Mouse (Mus musculus): Measurements from ENCODE around the gene Frmpd4. TPM values are rescaled to one million over a fixed set of nuclear protein-coding genes. Genes with fewer than 3 reads are reported as not detected.

The Frmpd4 gene
- total RNA-seq (2021), result 4.4 and 4.5 TPM in 2 replicates
- long read RNA-seq, partial matches to known transcripts, result 0 of 1 reads
- long read RNA-seq, other reads (novel, unspliced or antisense), result 1 of 1 reads

- no peak for DNase-seq
Observed at GRCm38 (mm10) chrX:168577131-168577530, at the start of gene Frmpd4. Frmpd4 (minus strand) TSS chrX:168577231.

GRCm38 (mm10) chrX:168595193-168595592 lies 18.2 kb upstream of the Frmpd4 start:
- DNase-seq, result no peak

DNA sequence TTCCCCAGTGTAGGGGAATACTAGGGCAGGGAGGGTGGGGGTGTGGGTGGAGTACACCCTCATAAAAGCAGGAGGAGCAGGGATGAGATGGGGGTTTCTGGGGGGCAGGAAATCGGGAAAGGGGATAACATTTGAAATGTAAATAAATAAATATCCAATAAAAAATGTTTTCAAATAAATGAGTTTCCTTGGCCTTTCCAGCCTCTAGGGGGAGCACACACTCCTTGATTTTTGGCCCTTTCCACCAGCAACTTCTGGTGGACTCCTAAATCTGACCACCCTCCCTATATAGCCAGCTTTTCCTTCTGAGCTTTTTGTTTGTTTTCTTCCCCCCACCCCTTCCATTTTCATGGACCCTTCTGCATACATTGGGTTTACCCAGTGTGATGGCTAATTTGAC lies 7.3 kb upstream of the Frmpd4 start:
- no peak for DNase-seq

DNA sequence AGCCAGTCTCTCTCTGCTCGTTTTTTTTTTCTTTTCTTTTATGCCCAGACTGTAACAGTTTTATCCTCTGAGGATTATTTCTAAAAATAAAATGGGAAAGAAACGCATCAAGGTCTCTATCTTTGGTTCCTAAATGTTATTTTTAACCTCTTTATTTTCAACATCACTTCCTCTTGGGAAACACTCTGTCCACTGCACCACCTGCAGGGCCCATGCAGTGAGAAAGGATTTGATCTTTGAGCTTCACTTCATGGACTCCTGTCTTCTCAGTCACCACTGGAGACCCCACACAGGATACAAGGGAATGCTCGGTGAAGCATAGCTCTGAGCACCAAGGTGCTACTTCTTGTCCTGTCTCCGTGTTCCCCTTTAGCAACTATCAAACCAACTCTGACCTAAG lies 5.2 kb downstream of the Frmpd4 start:
- no peak for DNase-seq

DNA sequence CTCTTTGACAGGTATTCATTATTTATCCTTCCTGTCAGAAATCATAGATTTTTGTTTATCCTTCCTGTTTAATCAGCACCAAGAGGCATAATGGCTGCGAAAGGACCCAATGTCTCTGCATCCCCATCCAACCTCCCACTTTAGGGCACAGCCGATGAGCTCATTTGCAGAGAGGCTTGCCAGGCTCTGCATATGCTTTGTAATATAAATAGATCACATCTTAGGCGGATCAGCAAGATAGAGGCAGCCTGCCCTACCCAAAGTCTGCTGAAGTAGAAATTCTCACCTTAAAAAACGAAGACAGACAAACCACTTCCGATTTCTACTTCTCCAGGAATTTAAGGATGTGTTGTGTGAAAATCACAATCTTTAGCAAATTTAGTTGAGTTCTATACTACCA lies 7.8 kb downstream of the Frmpd4 start:
- DNase-seq, result no peak

DNA sequence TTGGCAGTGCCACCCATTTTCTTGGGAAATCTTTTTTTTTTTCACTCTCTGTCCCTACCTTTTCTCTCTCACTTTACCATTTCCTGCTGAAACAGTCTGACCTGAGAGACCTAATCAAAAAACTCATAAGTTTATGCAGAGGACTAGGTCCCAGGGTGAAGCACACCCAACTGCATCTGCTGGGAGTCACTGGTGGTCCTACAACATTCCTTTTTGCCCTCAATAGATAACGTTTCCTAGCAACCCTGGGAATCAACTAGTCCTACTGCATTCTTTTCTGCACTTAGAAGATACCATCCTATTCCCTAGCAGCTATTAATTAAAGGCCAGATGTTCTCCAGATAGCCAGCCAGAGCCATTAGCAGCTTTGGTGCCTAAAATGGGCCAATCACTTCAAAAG lies 71.8 kb downstream of the Frmpd4 start:
- DNase-seq, result no peak

DNA sequence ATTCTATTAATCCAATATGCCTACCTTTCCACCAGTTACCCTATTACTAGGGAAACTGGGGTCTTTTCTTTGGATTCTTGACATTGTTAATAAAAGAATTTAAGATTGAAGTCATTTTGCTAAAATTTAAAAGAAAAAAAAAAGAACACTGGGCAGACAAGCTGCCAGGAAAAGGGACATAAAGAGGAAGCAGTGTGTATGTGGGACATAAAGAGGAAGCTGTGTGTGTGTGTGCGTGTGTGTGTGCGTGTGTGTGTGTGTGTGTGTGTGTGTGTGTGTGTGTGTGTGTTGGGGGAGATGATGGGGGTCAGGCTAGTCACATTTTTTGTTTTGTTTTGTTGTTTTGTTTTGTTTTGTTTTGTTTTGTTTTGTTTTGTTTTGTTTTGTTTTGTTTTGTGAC lies 121.8 kb downstream of the Frmpd4 start:
- DNase-seq, result no peak

GRCm38 (mm10) chrX:168431206-168431605 lies 145.8 kb downstream of the Frmpd4 start:
- no peak for DNase-seq

GRCm38 (mm10) chrX:168429814-168430213 lies 147.2 kb downstream of the Frmpd4 start:
- DNase-seq, result peak; percentile 2

DNA sequence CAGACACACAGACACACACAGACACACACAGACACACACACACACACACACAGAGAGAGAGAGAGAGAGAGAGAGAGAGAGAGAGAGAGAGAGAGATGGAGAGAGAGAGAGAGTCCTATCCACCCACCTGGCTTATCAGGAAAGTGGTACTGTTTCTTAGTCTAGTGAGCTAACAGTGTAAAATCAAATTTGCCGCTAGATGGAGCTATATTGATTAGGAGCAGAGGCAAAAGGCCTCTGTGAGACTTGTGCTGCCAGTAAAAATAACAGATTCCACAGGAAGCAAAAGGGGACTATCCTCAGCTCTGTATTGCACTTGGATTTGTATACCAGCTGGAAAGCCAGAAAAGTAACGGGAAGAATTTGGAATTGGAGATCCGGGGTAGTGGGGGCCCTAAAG lies 161.6 kb downstream of the Frmpd4 start:
- DNase-seq, result no peak

DNA sequence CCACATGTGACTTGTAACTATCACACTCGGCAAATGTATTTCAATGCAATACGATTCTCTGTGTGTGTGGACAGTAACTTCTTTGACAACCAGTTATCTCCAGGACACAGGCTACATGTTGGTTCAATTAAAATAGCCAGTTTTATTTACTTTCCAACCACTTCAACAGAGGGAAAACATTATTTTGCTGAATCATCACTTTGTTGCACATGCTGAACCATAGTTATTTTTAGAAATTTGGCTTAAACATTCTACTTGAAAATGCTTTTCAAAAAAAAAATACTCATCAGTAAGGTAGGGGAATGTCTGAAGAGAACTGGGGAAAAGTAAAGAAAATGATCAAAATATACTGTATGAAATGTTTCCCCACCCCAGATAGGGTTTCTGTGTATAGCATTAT lies 173.5 kb downstream of the Frmpd4 start:
- no peak for DNase-seq

- no peak for DNase-seq
Observed at GRCm38 (mm10) chrX:168350431-168350830, 226.6 kb downstream of the Frmpd4 start.

GRCm38 (mm10) chrX:168349320-168350225 lies 227.5 kb downstream of the Frmpd4 start:
- no peak for DNase-seq

DNA sequence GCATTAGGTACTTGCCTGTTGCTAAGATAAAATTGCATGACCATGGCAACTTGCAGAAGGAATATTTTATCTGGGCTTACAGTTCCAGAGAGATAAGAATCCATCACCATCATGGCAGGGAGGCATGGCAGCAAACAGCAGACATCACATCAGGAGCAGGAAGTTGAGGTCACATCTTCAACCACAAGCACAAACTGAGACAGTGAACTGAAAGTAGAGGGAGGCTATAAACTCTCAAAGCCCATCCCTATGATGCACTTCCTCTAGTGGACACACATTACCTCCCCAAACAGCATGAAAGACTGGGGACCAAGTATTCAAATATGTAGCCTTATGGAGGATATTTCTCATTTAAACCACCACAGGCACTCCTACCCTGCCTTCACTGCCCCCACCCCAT lies 238.8 kb downstream of the Frmpd4 start:
- no peak for DNase-seq

GRCm38 (mm10) chrX:168325161-168325560 lies 251.9 kb downstream of the Frmpd4 start:
- no peak for DNase-seq

DNA sequence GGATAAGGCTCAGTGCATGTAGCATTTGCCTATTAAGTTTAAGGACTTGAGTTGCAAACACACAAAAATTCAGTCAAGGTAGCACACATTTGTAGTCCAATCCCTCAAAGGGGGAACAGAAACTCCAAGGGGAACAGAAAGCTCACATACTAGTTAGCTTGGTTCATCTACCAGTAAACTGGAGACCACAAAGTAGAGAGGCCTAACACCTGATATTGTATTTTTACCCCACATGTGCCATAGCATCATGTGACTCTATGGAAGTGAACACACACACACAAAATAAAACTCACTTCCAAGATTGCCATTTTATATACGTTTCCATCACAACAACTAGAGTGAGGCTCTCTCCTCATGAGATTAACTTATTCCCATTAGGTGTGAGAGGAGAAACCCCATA lies 264.9 kb downstream of the Frmpd4 start:
- no peak for DNase-seq

GRCm38 (mm10) chrX:168310143-168310542 lies 266.9 kb downstream of the Frmpd4 start:
- no peak for DNase-seq

DNA sequence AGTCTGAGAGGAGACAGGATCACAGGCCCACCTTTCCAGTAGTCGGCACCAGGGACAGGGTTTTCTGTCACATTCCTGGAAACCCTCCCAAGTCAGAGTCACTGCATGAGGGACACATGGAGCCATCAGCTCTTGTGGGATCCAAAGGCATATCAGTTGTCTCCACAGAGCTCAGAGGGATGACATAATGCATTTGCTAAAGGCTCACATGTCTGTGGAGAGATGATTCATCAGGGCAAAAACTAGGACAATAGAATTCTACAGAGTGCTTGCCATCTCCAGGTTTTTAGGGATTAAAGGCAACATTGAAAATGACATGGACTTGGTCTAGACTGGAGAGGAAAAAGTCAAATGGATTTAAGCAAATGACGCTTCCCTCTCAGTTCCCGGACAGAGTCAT lies 284.5 kb downstream of the Frmpd4 start:
- no peak for DNase-seq

GRCm38 (mm10) chrX:168207034-168207433 lies 370.0 kb downstream of the Frmpd4 start:
- DNase-seq, result no peak

- peak; percentile 1 for DNase-seq
Observed at GRCm38 (mm10) chrX:168191944-168192343, 385.1 kb downstream of the Frmpd4 start.

GRCm38 (mm10) chrX:168189563-168189962 lies 387.5 kb downstream of the Frmpd4 start:
- no peak for DNase-seq

DNA sequence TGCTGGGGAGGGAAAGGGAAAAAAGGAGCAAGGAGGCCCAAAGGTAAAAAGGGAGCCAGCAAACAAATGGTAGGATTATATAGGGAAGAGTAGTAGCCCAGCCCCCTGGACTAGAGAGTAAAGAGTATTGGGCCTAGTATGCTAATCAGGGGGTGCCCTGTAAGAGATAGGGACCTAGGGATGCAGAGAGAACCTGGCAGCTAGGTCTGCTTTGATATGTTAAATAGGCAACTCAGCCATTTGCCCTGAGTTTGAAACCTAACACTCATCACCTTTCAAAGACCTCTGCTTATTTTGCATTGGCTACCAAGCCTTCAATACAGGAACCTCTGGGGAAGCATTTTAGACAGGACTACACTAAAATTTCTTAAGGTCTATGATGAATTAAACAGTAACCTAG lies 414.0 kb downstream of the Frmpd4 start:
- no peak for DNase-seq

- no peak for DNase-seq
Observed at GRCm38 (mm10) chrX:168158866-168159265, 418.2 kb downstream of the Frmpd4 start.

DNA sequence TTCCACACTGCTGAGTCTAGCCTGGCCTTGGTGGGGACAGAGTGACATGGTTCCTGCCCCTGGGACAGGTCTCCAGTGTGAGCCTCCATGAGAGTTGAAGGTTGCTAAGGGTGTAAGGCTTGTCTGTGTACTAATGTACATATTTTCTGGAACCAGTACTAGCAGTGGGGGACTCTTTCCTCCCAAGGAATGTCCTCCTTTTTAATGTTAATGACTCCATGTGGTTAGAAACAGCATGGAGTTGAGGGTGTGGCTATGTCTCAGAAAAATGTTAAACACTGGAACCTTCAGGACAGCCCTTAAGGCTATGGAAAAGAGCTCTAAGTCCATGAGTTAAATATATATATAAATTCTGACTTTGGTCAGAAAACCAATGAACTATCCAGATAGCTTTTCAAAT lies 436.0 kb downstream of the Frmpd4 start:
- DNase-seq, result no peak

Measured in adrenal gland, postnatal 25 days (tissue).